Mouse (Mus musculus) monocyte, adult 2 months (primary cell): Measurements from ENCODE around the gene Add1.
"Not testable (repeated sequence)": the region's sequence is repeated elsewhere in the genome, so short reads cannot be mapped to it uniquely, and the experiment has no call there.

Source experiments
- DNase-seq, 2 experiments: peaks; one replicate each; pipeline ENCODE4 v3.0.0; 2022; ENCODE audit warnings: low spot score in 2 of 2, low read depth in 1 of 2

The Add1 gene

GRCm38 (mm10) chr5:34549483-34550221 is 23.8 kb upstream of the Add1 start:
- no peak for DNase-seq

GRCm38 (mm10) chr5:34550251-34550650 is 23.2 kb upstream of the Add1 start:
- no peak for DNase-seq

GRCm38 (mm10) chr5:34551821-34552220 is 21.6 kb upstream of the Add1 start:
- no peak for DNase-seq

GRCm38 (mm10) chr5:34563854-34564253 is 9.6 kb upstream of the Add1 start:
- DNase-seq, result no peak

- DNase-seq, result no peak
Measured at GRCm38 (mm10) chr5:34564291-34564690, 9.2 kb upstream of the Add1 start.

- no peak for DNase-seq
Measured at GRCm38 (mm10) chr5:34565545-34566283, 7.8 kb upstream of the Add1 start.

- no peak for DNase-seq
Measured at GRCm38 (mm10) chr5:34571551-34571950, 1.9 kb upstream of the Add1 start.

GRCm38 (mm10) chr5:34572568-34572967 is 896 bp upstream of the Add1 start:
- not testable (repeated sequence) for DNase-seq

- DNase-seq, result no peak
Measured at GRCm38 (mm10) chr5:34574721-34575120, 1.3 kb downstream of the Add1 start.

GRCm38 (mm10) chr5:34576286-34576685 is 2.8 kb downstream of the Add1 start:
- DNase-seq, result no peak

GRCm38 (mm10) chr5:34578038-34578655 is 4.7 kb downstream of the Add1 start:
- DNase-seq, result no peak

- DNase-seq, result no peak
Measured at GRCm38 (mm10) chr5:34579377-34579776, 5.9 kb downstream of the Add1 start.

GRCm38 (mm10) chr5:34581671-34582313 is 8.3 kb downstream of the Add1 start:
- not testable (repeated sequence) for DNase-seq

GRCm38 (mm10) chr5:34582314-34582675 is 8.8 kb downstream of the Add1 start:
- no peak for DNase-seq

- no peak for DNase-seq
Measured at GRCm38 (mm10) chr5:34585216-34585615, 11.8 kb downstream of the Add1 start.

- DNase-seq, result no peak
Measured at GRCm38 (mm10) chr5:34587881-34588280, 14.4 kb downstream of the Add1 start.

- no peak for DNase-seq
Measured at GRCm38 (mm10) chr5:34590059-34590458, 16.6 kb downstream of the Add1 start.

- no peak for DNase-seq
Measured at GRCm38 (mm10) chr5:34590702-34591101, 17.2 kb downstream of the Add1 start.

- no peak for DNase-seq
Measured at GRCm38 (mm10) chr5:34591388-34592004, 18.0 kb downstream of the Add1 start.

- not testable (repeated sequence) for DNase-seq
Measured at GRCm38 (mm10) chr5:34592224-34592623, 18.8 kb downstream of the Add1 start.

GRCm38 (mm10) chr5:34592666-34593065 is 19.2 kb downstream of the Add1 start:
- no peak for DNase-seq
